Mouse (Mus musculus) cerebellum, adult 2 months (tissue): Measurements from ENCODE around the gene Chd3.
A peak's percentile ranks its signal among the peaks of the same experiment; 100 is the strongest.

Experiments used
- CTCF ChIP-seq: fragments of 200-500 bp; IDR thresholded peaks from 2 replicates; pipeline ENCODE4 v1.5.1; 2011; ENCODE audit warnings: low read depth, mild to moderate bottlenecking, control low read depth, low read length, moderate library complexity, borderline replicate concordance; ENCODE audit not compliant: insufficient read depth
- POLR2A ChIP-seq: fragments of 200-500 bp; IDR thresholded peaks from 2 replicates; pipeline ENCODE4 v1.6.1; 2011; ENCODE audit warnings: low read length, control low read depth, borderline replicate concordance; ENCODE audit not compliant: insufficient read depth

- TF ChIP-seq CTCF (peak; percentile 98), POLR2A (peak; percentile 88)
Measured at GRCm38 (mm10) chr11:69401210-69401637, 32.0 kb upstream of the Chd3 start.
